Mouse (Mus musculus) embryonic fibroblast, embryonic 13.5 days (primary cell): Measurements from ENCODE around the gene Lmo7.

Experiments used
- CTCF ChIP-seq: IDR thresholded peaks from 2 replicates; pipeline ENCODE4 v1.5.1; 2011; ENCODE audit warnings: mild to moderate bottlenecking, control low read depth, low read length, moderate library complexity, borderline replicate concordance; ENCODE audit not compliant: insufficient read depth
- POLR2A ChIP-seq: IDR thresholded peaks from 2 replicates; pipeline ENCODE4 v1.6.1; 2011; ENCODE audit warnings: low read depth, mild to moderate bottlenecking, control low read depth, low read length, moderate library complexity

- TF ChIP-seq CTCF (no peak), POLR2A (no peak)
These were observed 110.3 kb downstream of the Lmo7 start for GRCm38 (mm10) chr14:101839771-101840731.
